Mouse (Mus musculus) brain, embryonic 14.5 days (tissue): ENCODE data around the gene Cntn5.

Experiments used
- CTCF ChIP-seq: fragments of 200-500 bp; IDR thresholded peaks from 2 replicates; pipeline ENCODE4 v1.5.1; 2012; ENCODE audit warnings: inconsistent platforms, mild to moderate bottlenecking, moderate library complexity, borderline replicate concordance; ENCODE audit not compliant: insufficient read depth, insufficient read length; ENCODE audit errors: extremely low read depth
- POLR2A ChIP-seq: fragments of 200-500 bp; IDR thresholded peaks from 2 replicates; pipeline ENCODE4 v1.6.1; 2012; ENCODE audit warnings: mild to moderate bottlenecking, inconsistent platforms, borderline replicate concordance; ENCODE audit not compliant: poor library complexity, insufficient read depth, insufficient read length, severe bottlenecking; ENCODE audit errors: extremely low read depth

DNA sequence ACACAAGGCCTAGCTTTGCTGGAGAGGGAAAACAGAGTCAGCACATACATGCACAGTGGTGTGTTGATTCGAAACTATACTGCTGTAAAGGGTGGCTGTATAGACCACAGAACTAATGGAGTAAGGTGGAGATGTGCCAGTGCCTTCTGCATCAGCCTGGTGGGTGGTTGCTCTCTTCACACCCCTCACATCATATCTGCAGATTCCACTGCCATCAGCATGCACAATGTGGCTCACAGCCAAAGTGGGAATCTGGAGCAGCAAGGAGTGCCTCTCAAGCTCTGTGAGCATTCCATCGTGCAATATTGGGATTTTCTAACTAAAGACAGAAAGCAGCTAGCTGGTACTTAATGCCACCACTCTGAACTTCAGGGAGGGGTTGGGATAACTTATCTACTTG is 241.5 kb downstream of the Cntn5 start:
- TF ChIP-seq CTCF: no peak
- TF ChIP-seq POLR2A: no peak
